Mouse (Mus musculus) kidney, adult 18-20 months (tissue): Measurements from ENCODE around the gene 1810009A15Rik.
A peak's percentile ranks its signal among the peaks of the same experiment; 100 is the strongest.
"Not testable (repeated sequence)": the region's sequence is repeated elsewhere in the genome, so short reads cannot be mapped to it uniquely, and the experiment has no call there.

Source experiments
- DNase-seq: peaks from one replicate; pipeline ENCODE4 v3.0.0; 2021

Gene 1810009A15Rik

DNA sequence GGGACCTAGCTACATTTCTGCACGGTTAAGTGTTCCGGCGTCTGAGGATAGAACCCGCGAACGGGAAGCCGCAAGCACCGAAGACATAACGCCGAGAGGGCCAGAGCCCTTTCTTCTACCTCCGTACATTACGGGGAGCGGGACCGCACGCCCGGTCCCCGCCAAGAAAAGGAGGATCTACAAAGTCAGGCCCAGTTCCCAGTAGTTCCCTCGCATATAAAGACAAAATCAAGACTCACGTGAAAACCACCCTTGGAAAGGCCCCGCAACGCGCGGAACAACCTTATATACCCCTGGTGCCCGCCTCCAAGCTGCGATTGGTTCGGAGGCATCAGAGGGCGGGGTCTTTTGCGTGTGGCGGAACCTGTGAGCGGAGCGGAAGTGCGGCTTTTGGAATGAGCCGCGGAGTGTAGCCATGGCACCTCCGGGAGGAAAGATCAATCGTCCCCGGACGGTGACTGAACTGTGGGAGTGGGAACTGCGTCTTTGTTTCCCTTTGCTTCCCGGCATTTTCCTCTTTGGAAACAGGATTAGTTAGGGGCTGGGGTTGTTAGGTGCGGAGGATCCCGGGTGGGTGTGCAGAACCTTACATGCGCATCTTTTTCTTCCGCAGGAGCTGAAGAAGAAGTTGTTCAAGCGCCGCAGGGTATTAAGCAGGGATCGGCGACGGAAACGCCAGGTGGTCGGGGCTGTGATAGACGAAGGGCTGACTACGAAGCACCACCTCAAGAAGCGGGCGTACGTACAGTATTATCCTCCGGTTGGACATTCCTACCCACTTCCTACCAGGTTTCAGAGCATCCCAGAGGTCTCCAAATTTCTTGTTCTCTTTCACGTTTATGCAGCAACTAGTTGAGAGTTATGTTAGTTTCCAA, at the start of gene 1810009A15Rik, which contains the start of gene Gm49416:
TSS of gene 1810009A15Rik (plus strand) at position 343 of the 875 bp plus-strand sequence.
TSS of gene Gm49416 (plus strand) at position 416 of the 875 bp plus-strand sequence.
- peak; percentile 94 for DNase-seq

DNA sequence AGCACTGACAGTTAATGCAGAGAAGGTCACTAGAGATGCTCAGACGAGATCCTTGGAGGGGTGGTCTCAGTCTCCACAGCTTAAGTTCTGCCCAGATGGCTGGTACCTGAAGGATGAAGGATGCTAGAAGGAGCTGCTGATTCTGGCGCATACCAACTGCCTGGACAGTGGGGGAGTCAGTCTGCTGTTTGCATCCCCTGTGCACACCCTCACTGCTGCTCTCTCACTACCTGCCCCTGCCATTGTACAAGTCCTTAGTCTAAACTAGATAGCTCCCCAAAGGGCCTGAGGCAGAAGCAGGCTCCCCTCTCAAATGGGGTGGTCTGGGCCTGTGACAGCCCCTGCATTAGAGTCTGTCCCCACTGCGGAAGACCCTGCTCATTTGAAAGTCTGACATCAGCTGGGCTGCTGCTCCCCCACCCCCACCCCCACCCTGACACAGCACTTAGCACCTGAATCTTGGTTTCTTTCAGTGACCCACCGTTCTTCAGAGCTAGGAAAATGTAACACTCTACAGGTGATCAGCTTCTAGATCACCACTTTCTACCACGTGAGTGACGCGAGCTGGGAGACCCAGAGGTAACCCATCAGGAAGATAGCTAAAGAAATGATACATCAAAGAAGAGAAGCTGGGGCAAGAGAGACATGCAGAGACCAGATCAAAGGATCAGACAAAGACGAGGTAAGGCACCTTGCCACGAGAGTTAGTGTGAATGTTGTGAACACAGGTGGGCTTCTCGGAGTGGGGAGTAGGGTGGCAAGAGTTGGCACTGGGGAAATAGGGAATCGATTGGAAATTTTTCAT, 49.3 kb upstream of the 1810009A15Rik start, which contains the start of gene Gng3:
TSS of gene Gng3 (minus strand) at position 92 of the 805 bp plus-strand sequence.
- no peak for DNase-seq

DNA sequence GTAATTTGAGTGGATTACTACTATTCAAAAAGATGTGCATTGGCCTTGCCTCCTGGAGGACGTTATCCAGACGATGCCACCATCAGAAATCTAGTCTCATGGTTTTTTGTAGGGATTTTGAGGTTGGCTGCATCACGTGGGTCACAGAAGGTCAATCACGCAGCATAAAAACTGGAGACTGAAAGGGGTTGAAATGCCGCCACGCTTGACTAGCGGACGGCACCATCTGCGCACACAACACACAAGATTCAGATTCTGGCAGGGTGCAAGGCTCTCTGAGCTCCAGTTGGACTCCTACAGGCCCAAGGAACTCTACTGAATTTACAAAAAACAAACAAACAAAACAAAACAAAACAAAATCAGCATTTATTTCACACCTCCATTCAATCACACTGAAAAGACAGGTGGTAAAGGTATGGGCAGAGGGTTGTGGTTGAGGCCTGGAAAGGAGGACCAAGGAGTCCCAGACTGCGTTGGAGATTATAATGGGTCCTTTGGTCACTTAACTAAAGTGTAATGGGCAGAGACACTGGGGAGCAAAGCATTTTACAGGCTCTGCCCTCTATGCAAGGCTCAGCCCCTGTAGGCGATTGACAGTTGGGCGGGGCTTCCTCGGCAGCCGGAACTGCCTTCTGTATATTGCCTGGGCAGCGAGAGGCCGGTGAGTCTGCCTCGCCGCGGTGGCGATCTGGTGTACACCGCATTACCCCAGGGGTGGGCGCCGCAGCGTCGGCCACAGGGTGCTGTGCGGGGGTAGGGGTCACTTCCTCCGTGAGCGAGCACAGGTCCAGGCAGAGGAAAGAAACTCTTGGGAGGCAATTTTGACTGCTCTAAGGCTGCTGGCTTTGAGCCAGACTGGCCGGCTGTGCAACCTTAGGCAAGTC, 48.5 kb upstream of the 1810009A15Rik start:
- peak; percentile 87 for DNase-seq

DNA sequence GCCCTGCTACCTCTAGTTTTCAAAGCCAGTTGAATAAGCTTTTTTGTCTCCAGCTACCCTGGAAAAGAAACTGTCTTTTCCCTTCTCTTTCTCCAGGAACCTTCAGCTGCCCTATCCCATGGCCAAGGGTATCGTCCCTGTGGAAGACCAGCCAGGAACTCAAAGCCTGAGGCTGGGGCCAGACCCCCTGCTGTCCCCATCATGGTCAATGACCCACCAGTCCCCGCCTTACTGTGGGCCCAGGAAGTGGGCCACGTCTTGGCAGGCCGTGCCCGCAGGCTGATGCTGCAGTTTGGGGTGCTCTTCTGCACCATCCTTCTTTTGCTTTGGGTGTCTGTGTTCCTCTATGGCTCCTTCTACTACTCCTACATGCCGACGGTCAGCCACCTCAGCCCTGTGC, 47.6 kb upstream of the 1810009A15Rik start:
- DNase-seq: no peak

DNA sequence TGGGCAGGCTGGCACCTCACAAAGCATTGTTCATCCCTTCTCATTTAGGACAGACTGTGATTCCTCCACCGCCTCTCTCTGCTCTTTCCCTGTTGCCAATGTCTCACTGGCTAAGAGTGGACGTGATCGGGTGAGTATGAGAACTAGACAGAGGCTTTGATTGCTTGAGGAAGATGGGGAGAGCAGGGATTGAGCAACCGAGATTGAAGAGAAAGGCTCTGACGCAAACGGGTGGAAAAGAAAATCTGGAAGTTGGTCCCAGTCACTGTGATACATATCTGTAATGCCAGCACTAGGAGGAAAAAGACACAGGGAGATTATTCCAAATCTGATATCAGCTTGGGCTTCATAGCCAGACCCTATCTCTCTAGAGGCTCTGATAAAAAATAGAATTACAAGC, 45.7 kb upstream of the 1810009A15Rik start:
- no peak for DNase-seq

DNA sequence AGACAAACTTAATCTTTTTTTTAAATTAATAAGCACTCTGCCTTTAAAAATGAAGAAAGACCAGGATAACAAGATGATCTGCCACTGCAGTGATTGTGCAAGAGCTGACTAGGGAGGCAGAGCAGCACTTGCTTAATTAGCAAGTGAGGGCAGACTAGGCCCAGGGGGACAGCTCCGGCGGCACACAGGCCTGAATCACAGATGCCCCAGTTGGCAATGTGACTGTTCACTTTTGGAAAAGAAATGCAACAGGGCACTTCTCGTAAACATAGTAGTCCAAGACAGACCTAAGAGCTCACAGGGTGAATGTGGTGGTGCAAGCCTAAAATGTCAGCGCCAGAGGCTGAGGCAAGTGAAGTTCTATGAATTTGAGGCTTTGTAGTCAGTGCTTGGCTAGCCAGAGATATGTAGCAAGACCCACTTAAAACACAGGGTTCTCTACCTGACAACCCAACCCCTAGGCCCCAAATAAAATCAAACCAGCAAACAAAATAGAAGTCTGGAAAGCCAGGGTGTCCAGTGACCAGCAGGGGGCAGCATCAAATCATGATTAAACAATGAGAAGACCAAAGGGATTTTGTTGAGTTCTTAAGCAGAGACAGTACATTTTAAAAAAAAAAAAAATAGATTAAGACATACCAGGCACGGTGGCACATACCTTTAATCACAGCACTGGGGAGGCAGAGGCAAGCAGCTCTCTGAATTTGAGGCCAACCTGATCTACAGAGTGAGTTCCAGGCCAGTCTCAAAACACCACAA, 44.1 kb upstream of the 1810009A15Rik start:
- peak; percentile 78 for DNase-seq

DNA sequence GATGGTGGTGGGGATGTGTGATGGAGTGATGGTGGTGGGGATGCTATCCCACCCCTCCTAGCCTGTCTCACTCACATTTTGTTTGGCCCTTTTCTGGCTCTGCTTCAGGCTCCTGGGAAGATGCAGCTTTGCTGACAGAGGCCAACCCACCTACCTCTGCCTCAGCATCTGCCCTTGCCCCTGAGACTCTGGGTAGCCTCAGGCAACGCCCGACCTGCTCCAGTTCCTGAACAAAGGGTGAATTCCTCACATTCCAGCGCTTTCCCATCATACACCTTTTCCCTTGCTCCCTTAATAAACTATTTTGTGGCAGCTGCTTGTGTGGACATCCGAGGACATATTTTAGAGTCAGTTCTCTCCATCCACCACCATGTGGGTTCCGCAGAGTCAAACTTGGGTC, 40.3 kb upstream of the 1810009A15Rik start:
- no peak for DNase-seq

DNA sequence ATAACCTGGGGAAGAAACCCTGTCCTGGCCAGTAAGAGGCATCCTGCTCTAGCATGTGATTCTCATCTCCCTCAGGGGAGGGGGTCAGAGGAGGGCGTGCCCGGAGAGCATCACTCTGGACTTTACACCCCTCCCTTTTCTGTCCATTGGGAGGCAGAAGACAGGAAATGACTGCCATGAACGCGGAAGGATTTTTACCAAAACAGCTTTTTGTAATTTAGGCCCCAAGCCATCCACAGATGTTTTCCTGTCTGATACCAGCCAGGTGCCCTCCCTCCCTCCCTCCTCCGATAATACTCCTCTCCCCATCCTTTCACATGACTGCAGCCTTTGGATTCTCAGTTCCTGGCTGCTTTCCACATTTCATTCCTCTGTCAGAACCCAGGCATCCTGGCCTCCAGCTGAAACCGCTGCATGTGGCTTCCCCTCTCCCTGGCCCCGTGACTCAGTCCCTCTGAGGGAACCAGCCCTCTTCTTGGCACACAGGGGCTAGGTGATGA, 38.2 kb upstream of the 1810009A15Rik start, which contains the start of gene Lrrn4cl:
TSS of gene Lrrn4cl (plus strand) at position 367 of the 500 bp plus-strand sequence.
- no peak for DNase-seq

DNA sequence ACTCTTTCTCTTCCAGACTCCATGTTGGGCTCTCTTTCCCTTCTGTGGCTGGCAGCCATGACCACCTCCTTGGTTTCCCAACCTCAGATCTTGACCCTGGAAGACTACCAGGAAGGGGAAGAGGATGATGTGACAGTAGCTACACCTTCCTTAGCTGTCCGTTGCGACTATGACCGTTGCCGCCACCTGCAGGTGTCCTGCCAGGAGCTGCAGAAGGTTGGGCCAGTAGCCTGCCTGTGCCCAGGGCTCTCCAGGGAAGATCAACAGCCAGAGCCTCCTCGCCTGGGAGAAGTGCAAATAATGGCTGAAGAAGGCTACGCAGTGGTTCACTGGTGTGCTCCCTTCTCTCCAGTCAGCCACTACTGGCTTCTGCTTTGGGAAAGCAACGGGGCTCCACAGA, 37.0 kb upstream of the 1810009A15Rik start:
- DNase-seq: no peak

DNA sequence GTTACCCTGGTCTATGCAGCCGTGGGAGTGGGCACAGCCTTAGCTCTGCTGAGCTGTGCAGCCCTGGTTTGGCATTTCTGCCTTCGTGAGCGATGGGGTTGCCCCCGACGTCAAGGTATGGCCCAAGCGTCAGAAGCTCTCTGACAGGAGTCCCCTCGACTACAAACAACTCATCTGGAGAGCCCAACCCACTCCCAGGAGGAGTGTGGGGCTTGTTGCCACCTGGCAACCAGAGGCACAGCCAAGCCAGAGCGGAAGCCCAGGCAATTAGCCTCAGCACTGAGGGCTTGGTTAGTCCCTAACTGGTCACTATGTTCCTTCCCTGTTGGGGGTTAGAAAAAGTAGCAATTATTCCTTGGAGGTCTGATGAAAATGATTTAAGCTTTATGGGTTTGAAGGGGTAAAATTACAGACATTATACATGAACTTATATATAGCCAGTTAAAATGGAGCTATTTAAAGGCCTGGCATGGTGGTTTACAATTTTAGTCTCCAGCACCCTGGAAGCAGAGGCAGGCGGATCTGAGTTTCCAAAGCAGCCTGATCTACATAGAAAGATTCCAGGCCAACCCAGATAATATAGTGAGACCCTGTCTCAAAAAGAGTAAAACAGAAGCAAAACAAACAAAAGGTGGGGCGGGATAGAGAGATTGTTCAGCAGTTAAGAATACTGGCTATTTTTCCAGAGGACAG, 36.3 kb upstream of the 1810009A15Rik start:
- DNase-seq: no peak

DNA sequence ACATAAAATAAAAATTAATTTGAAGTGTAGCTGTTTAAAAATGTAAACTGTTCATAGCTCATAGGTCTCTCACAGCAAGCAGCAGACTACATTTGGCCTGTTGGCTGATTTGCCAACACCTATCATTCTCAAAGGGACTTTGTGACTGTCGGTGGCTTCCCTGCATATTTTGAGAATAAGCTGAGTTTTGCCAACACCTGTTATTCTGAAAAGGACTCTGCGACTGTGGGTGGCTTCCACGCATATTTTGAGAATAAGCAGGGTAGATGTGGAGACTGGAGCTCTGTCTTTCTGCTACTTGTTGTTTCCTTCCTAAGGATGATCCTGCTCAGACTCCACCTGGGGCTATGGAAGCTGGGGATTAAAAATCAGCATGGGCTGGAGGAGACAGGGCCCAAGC, 35.5 kb upstream of the 1810009A15Rik start:
- DNase-seq: no peak

DNA sequence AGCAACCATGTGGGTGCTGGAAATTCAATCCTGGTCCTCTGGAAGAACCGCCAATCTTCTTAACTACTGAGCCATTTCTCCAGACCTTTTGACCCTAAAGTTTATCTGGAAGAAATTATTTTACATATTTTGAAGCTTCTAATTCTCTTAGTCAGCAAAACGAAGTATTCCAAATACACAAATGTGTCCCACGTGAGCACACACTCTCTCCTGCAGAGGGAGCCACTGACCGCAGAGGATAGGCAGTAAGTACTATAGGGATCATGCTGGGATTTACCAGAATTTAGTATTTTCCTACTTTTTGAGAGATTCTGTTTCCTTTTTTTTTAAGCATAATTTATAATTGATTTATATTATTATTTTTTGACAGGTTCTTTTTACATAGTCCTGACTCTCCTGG, 31.0 kb upstream of the 1810009A15Rik start:
- peak; percentile 50 for DNase-seq

DNA sequence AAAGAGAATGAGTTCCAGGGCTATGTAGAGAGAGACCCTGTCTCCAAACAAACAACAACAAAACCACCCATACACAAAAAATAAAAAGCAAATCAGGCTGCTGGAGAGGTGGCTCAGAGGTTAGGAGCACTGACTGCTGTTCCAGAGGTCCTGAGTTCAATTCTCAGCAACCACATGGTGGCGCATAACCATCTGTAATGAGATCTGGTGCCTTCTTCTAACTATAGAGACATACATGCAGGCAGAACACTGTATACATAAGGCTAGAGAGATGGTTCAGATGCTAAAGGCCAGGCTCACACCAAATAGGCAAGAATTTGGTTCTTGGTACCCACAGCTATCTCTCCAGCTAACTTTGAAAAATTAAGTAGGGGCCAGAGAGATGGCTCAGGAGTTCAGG, 29.6 kb upstream of the 1810009A15Rik start:
- DNase-seq: no peak

DNA sequence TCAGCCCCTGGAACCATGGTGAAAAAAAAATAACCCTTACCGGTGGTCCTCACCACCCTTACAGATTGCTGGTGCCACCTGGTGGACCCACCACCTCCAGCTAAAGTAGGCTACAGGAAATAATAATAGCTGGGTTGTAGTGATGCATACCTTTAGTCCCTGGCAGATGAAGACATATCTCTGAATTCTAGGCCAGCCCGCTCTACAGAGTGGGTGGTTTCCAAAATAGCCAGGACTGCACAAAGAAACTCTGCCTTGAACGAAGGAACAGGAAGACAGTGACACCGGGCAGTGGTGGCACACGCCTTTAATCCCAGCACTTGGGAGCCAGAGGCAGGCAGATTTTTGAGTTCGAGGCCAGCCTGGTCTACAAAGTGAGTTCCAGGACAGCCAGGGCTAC, 24.4 kb upstream of the 1810009A15Rik start:
- DNase-seq: no peak

DNA sequence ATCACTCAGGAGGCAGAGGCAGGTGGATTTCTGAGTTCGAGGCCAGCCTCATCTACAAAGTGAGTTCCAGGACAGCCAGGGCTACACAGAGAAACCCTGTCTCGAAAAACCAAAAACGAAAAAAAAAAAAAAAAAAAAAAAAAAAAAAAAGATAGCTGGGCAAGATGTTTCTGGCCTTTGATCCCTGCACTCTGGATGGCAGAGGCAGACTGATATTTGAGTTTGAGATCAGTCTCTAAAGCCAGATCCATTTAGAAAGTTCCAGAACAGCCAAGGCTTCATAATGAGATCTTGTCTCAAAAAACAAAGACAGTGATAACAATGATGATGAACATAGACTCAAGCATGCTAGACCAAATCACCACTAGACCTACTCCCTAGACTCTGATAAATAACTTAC, 18.3 kb upstream of the 1810009A15Rik start:
- not testable (repeated sequence) for DNase-seq

DNA sequence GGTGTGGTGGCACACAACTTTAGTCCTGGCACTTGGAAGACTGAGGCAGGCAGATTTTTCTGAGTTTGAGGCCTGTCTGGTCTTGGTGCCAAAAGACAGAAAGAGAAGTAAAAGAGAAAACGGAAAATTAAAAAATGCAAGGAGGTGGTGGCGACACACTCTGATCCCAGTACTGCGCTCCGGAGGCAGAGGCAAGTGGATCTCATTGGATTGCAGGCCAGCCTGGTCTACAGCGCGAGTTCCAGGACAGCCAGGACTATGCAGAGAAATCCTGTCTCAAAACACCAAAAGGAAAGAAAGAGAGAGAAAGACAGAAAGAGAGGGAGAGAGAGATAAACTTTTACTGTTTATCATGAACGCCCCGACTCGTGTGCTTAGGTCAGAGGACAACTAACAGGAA, 17.8 kb upstream of the 1810009A15Rik start:
- no peak for DNase-seq

DNA sequence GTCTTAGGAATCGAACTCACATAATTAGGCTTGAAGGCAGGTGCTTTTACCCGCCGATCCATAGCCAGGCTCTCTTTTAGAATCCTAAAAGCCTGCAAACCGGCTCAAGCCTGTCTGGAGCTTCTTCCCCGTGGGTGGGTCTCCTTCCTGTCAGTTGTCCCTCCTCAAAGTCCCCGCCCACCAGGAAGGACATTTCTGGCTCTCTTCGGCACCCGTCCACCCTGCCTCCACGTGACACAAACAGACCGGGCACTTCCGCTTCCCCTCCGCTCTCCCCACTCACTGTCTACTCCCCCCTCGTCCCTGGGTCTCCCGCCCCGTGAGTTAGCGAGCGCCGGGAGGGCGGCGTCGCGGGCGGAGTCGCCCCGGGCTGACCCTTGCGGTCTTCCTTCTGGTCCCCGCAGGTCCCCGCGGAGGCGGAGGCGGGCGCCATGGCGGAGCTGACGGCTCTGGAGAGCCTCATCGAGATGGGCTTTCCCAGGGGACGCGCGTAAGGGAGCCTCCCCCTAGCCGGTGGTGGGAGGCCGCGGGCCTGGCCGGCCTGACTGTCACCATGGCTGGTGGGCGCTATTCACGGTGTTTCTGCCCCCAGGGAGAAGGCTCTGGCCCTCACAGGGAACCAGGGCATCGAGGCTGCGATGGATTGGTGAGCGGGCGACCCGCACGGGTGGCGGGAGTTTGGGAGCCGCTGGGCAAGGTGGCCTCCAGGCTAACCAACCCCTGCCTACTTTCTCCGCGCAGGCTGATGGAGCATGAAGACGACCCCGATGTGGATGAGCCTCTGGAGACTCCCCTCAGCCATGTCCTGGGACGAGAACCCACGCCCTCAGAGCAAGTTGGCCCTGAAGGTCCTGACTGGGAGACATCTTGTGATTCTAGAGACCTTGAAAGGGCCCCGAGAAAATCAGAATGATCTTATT, 17.1 kb upstream of the 1810009A15Rik start, which contains the start of gene Ubxn1:
TSS of gene Ubxn1 (plus strand) at position 230 of the 920 bp plus-strand sequence.
- DNase-seq: peak; percentile 98

DNA sequence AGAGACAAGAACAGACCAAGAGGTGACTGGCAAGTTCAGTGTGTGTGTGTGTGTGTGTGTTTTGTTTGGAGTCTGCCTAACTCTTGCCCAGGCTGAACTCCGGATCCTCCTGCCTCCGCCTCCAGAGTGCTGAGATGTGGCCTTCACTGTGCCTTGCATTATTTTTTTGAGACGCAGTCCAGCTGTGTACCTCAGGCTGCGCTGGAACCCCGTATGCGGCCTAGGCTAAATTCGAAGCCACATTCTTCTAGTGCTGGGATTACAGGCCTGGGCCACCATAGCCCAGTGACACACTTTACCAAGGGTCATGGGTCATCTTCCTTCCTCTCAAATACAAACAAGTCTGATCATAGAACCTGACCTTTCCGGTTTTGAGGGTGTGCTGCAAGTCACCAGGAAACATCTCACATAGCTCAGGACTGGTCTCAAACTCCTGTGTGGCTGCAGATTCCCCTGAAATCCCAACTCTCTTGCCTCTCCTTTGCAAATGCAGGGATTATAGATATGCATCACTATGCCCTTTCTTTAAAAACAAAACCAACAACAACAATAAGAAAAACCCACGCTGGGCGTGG, 16.3 kb upstream of the 1810009A15Rik start:
- peak; percentile 11 for DNase-seq

DNA sequence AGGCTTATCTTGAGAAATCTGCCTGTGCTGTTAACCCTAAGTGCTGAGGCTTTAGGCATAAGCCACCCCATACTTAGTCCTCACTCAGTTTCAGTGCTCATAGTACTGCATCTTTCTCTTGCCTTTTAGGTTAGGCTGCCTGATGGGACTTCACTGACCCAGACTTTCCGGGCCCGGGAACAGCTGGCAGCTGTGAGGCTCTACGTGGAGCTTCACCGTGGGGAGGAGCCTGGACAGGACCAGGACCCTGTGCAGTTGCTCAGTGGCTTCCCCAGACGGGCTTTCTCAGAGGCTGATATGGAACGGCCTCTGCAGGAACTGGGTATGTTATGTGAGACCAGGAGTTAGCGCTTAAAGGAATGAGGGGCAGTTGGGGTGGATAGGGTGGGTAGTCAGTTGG, 13.6 kb upstream of the 1810009A15Rik start:
- no peak for DNase-seq
